Mouse (Mus musculus) forebrain, embryonic 15.5 days (tissue): ENCODE measurements around the gene Slit2. TPM values are rescaled to one million over a fixed set of nuclear protein-coding genes. Genes with fewer than 3 reads are reported as not detected.
A peak's percentile ranks its signal among the peaks of the same experiment; 100 is the strongest.

ENCODE experiments used
- ATAC-seq: fragments of 200-750 bp; cut with Nextera tagmentation; replicated peaks from 2 replicates; pipeline ENCODE4 v1.8.0; 2017; ENCODE audit warnings: mild to moderate bottlenecking, moderate TSS enrichment, moderate library complexity
- H3K27ac ChIP-seq: fragments of 300-500 bp; sonication (generic); replicated peaks from 2 replicates; pipeline ENCODE4 v1.5.1; 2015; ENCODE audit warnings: mild to moderate bottlenecking, inconsistent platforms
- H3K27me3 ChIP-seq: fragments of 300-500 bp; sonication (generic); 2 replicates; pipeline ENCODE4 v1.6.1; 2015; ENCODE audit warnings: inconsistent platforms
- H3K36me3 ChIP-seq: fragments of 300-500 bp; sonication (generic); 2 replicates; pipeline ENCODE4 v1.6.1; 2015; ENCODE audit warnings: mild to moderate bottlenecking, inconsistent platforms
- H3K4me1 ChIP-seq: fragments of 300-500 bp; sonication (generic); 2 replicates; pipeline ENCODE4 v1.6.1; 2015; ENCODE audit warnings: inconsistent platforms
- H3K4me2 ChIP-seq: fragments of 300-500 bp; sonication (generic); replicated peaks from 2 replicates; pipeline ENCODE4 v1.6.1; 2015; ENCODE audit warnings: mild to moderate bottlenecking, inconsistent platforms
- H3K4me3 ChIP-seq: fragments of 300-500 bp; sonication (generic); 2 replicates; pipeline ENCODE4 v1.5.1; 2015; ENCODE audit warnings: mild to moderate bottlenecking, inconsistent platforms
- H3K9ac ChIP-seq: fragments of 300-500 bp; sonication (generic); replicated peaks from 2 replicates; pipeline ENCODE4 v1.6.1; 2015; ENCODE audit warnings: mild to moderate bottlenecking, inconsistent platforms
- H3K9me3 ChIP-seq: fragments of 300-500 bp; sonication (generic); 2 replicates; pipeline ENCODE4 v1.6.1; 2016; ENCODE audit warnings: inconsistent platforms
- WGBS: fragments of 180-500 bp; shearing (Covaris S2); methylation state at CpG from one replicate; pipeline ENCODE4 v1.1.7; 2015; ENCODE audit warnings: mixed read lengths; 5-methylcytosine and 5-hydroxymethylcytosine counted together
- microRNA-seq: library from miRNA; unstranded; fragments of <30 nt; microRNA quantifications from one replicate; pipeline ENCODE4, GENCODE M21; 2016
- polyA plus RNA-seq: library from polyadenylated mRNA; unstranded; fragments of >200 nt; fragmentation: Nextera tagmentation; extraction: Ambion mirVana; gene quantifications from 2 replicates; pipeline ENCODE4 v1.2.1, GENCODE M21; 2015

Gene Slit2
- polyA plus RNA-seq, 1 experiment from 2014 or later: 14.6 TPM

GRCm38 (mm10) chr5:48345983-48346648, 363.2 kb downstream of the Slit2 start:
- H3K4me1 ChIP-seq: no peaks in the 10 kb centered on the region
- no peaks in the 10 kb centered on the region for H3K36me3 ChIP-seq
- WGBS: 93% methylated on average over 2 of the region's 2 CpGs
- no peaks in the 10 kb centered on the region for H3K27me3 ChIP-seq
- H3K27ac ChIP-seq: no peak overlapping the region
- no peak overlapping the region for H3K4me3 ChIP-seq
- ATAC-seq: no peak; the same call in 1 of the 2 replicates
- no peaks in the 10 kb centered on the region for H3K9me3 ChIP-seq
- no peak overlapping the region for H3K9ac ChIP-seq
- no peak overlapping the region for H3K4me2 ChIP-seq

GRCm38 (mm10) chr5:48349309-48349708, 366.4 kb downstream of the Slit2 start:
- H3K36me3 ChIP-seq: no peaks in the 10 kb centered on the region
- no peak overlapping the region for H3K4me3 ChIP-seq
- 88% methylated on average over 1 of the region's 1 CpGs for WGBS
- H3K4me1 ChIP-seq: no peaks in the 10 kb centered on the region
- no peak overlapping the region for H3K27ac ChIP-seq
- H3K27me3 ChIP-seq: no peaks in the 10 kb centered on the region
- no peak overlapping the region for H3K4me2 ChIP-seq
- no peak overlapping the region for H3K9ac ChIP-seq
- H3K9me3 ChIP-seq: no peaks in the 10 kb centered on the region
- ATAC-seq: no peak

Small RNA genes within 50 kb of the gene (microRNA-seq; reads per million reads assigned to microRNA genes)
- 14.9 reads per million, percentile 29 among the genes with 10 or more reads in this experiment for gene Mir218-1
